Mouse (Mus musculus) G1E (cell line): ENCODE results near the gene Rpl31. TPM values are rescaled to one million over a fixed set of nuclear protein-coding genes. Genes with fewer than 3 reads are reported as not detected.

Source experiments
- ATAC-seq: 2 replicates; pipeline ENCODE4 v1.8.0; 2016; ENCODE audit warnings: mild to moderate bottlenecking; ENCODE audit not compliant: insufficient number of reproducible peaks, poor library complexity, low FRiP score, severe bottlenecking; ENCODE audit errors: extremely low read depth
- DNase-seq: peaks from one replicate; pipeline ENCODE4 v3.0.0; 2012; ENCODE audit warnings: low spot score
- H3K27me3 ChIP-seq: 2 replicates; pipeline ENCODE4 v1.6.1; 2012; ENCODE audit warnings: mild to moderate bottlenecking, low read length, inconsistent platforms; ENCODE audit not compliant: insufficient read depth
- H3K36me3 ChIP-seq: replicated peaks from 2 replicates; pipeline ENCODE3; 2012; ENCODE audit warnings: mild to moderate bottlenecking, inconsistent platforms
- H3K4me1 ChIP-seq: 2 replicates; pipeline ENCODE4 v1.6.1; 2012; ENCODE audit warnings: low read depth, low read length, inconsistent platforms, mixed read lengths; ENCODE audit not compliant: insufficient read depth
- H3K4me3 ChIP-seq: 2 replicates; pipeline ENCODE4 v1.5.1; 2012; ENCODE audit warnings: low read depth, mild to moderate bottlenecking, inconsistent platforms, low read length, moderate library complexity, mixed read lengths
- H3K9me3 ChIP-seq: replicated peaks from 2 replicates; pipeline ENCODE4 v1.6.1; 2012; ENCODE audit warnings: inconsistent platforms
- CTCF ChIP-seq: IDR thresholded peaks from 2 replicates; pipeline ENCODE4 v1.5.1; 2012; ENCODE audit warnings: low read depth, low read length, inconsistent platforms, mixed read lengths
- GATA1 ChIP-seq: IDR thresholded peaks from 2 replicates; pipeline ENCODE4 v1.6.1; 2012; ENCODE audit warnings: borderline replicate concordance, low read length, inconsistent platforms, mixed read lengths
- GATA2 ChIP-seq: IDR thresholded peaks from 2 replicates; pipeline ENCODE4 v1.6.1; 2012; ENCODE audit warnings: low read depth, low read length, inconsistent platforms, borderline replicate concordance
- POLR2AphosphoS5 ChIP-seq: IDR thresholded peaks from 2 replicates; pipeline ENCODE4 v1.6.1; 2012; ENCODE audit warnings: low read depth, low read length, inconsistent platforms; ENCODE audit not compliant: insufficient replicate concordance
- TAL1 ChIP-seq: conservative IDR thresholded peaks from 2 replicates; pipeline ENCODE4 v1.6.1; 2012; ENCODE audit warnings: low read depth, low read length, inconsistent platforms, mixed read lengths
- polyA plus RNA-seq: library from polyadenylated mRNA; stranded (reverse); fragments of >175 nt; gene quantifications from 2 replicates; pipeline ENCODE4 v1.2.3, GENCODE M21; 2012
- total RNA-seq, 2 experiments: library from RNA; stranded (forward) in 1 of 2; stranded (reverse) in 1 of 2; fragments of 200-1000 nt in 1 of 2; fragments of >200 nt in 1 of 2; fragmentation: Nextera tagmentation in 1 of 2; gene quantifications; 2 replicates each; pipeline ENCODE4 v1.2.3; 2014 to 2017

The Rpl31 gene
- total and polyA plus RNA-seq, 3 experiments: 479 to 2,463 (median 739) TPM

GRCm38 (mm10) chr1:39407108-39407507 lies 39.5 kb downstream of the Rpl31 start:
- ATAC-seq (no peak), DNase-seq (no peak)
- Histone ChIP-seq H3K9me3 (no peaks in the 10 kb centered on the region), H3K27me3 (no peaks in the 10 kb centered on the region), H3K4me1 (peaks cover 38% of the 10 kb centered on the region), H3K4me3 (no peak overlapping the region), H3K36me3 (peaks cover 63% of the 10 kb centered on the region)
- TF ChIP-seq CTCF: no peak
- no peak for TF ChIP-seq GATA2
- TF ChIP-seq TAL1: no peak
- TF ChIP-seq POLR2AphosphoS5: no peak
- no peak for TF ChIP-seq GATA1

GRCm38 (mm10) chr1:39408123-39408522 lies 40.5 kb downstream of the Rpl31 start:
- H3K4me1 ChIP-seq: peaks cover 40% of the 10 kb centered on the region
- peaks cover 61% of the 10 kb centered on the region for H3K36me3 ChIP-seq
- peak overlapping the region; percentile 29; the same call in 1 of the 2 replicates for H3K4me3 ChIP-seq
- H3K9me3 ChIP-seq: no peaks in the 10 kb centered on the region
- no peaks in the 10 kb centered on the region for H3K27me3 ChIP-seq
- DNase-seq (no peak), ATAC-seq (no peak)
- TF ChIP-seq TAL1 (no peak), GATA2 (no peak), GATA1 (no peak), CTCF (no peak), POLR2AphosphoS5 (no peak)

- Histone ChIP-seq H3K36me3 (peaks cover 62% of the 10 kb centered on the region), H3K4me3 (peak overlapping the region; percentile 29; the same call in 1 of the 2 replicates), H3K27me3 (no peaks in the 10 kb centered on the region), H3K4me1 (peaks cover 39% of the 10 kb centered on the region), H3K9me3 (no peaks in the 10 kb centered on the region)
- DNase-seq (peak; percentile 71), ATAC-seq (0 out of 2 replicates have a peak, but pooled peaks have one; percentile 52)
- no peak for TF ChIP-seq GATA2
- no peak for TF ChIP-seq GATA1
- no peak for TF ChIP-seq TAL1
- no peak for TF ChIP-seq POLR2AphosphoS5
- TF ChIP-seq CTCF: no peak
Observed at GRCm38 (mm10) chr1:39408668-39409067, 41.0 kb downstream of the Rpl31 start.

GRCm38 (mm10) chr1:39410085-39410821 lies 42.6 kb downstream of the Rpl31 start:
- ATAC-seq (no peak), DNase-seq (no peak)
- peaks cover 32% of the 10 kb centered on the region for H3K4me1 ChIP-seq
- no peak for TF ChIP-seq CTCF
- TF ChIP-seq TAL1: no peak
- TF ChIP-seq GATA2: no peak
- TF ChIP-seq GATA1: no peak
- no peak for TF ChIP-seq POLR2AphosphoS5
- H3K9me3 ChIP-seq: peaks cover 7% of the 10 kb centered on the region
- H3K36me3 ChIP-seq: peaks cover 58% of the 10 kb centered on the region
- H3K4me3 ChIP-seq: no peak overlapping the region
- H3K27me3 ChIP-seq: no peaks in the 10 kb centered on the region

- no peak for TF ChIP-seq GATA1
- TF ChIP-seq TAL1: no peak
- TF ChIP-seq POLR2AphosphoS5: no peak
- TF ChIP-seq GATA2: no peak
- no peak for TF ChIP-seq CTCF
- peaks cover 63% of the 10 kb centered on the region for H3K36me3 ChIP-seq
- peaks cover 26% of the 10 kb centered on the region for H3K4me1 ChIP-seq
- no peaks in the 10 kb centered on the region for H3K27me3 ChIP-seq
- ATAC-seq (no peak), DNase-seq (no peak)
- no peak overlapping the region for H3K4me3 ChIP-seq
- peaks cover 7% of the 10 kb centered on the region for H3K9me3 ChIP-seq
Observed at GRCm38 (mm10) chr1:39417817-39418216, 50.2 kb downstream of the Rpl31 start.

- no peak overlapping the region for H3K4me3 ChIP-seq
- no peaks in the 10 kb centered on the region for H3K27me3 ChIP-seq
- peaks cover 22% of the 10 kb centered on the region for H3K4me1 ChIP-seq
- peaks cover 63% of the 10 kb centered on the region for H3K36me3 ChIP-seq
- DNase-seq (no peak), ATAC-seq (no peak)
- TF ChIP-seq CTCF (no peak), GATA1 (no peak), GATA2 (no peak)
- peaks cover 7% of the 10 kb centered on the region for H3K9me3 ChIP-seq
Observed at GRCm38 (mm10) chr1:39418852-39419251, 51.2 kb downstream of the Rpl31 start.

GRCm38 (mm10) chr1:39420987-39421386 lies 53.3 kb downstream of the Rpl31 start:
- Histone ChIP-seq H3K27me3 (no peaks in the 10 kb centered on the region), H3K4me3 (no peak overlapping the region), H3K4me1 (peaks cover 26% of the 10 kb centered on the region), H3K9me3 (no peaks in the 10 kb centered on the region), H3K36me3 (peaks cover 71% of the 10 kb centered on the region)
- TF ChIP-seq CTCF: no peak
- TF ChIP-seq POLR2AphosphoS5: no peak
- TF ChIP-seq GATA1: no peak
- TF ChIP-seq GATA2: no peak
- TF ChIP-seq TAL1: no peak
- no peak for DNase-seq
- no peak for ATAC-seq

Other genes with a start within 250 kb of the Rpl31 start
- gene Npas2, start 174.1 kb upstream of the Rpl31 start, total RNA-seq (2014; fragmentation: Nextera tagmentation): not detected in 2 replicates
- gene Npas2, start 174.1 kb upstream of the Rpl31 start, total RNA-seq (2017): 0.05 and 0.06 TPM in 2 replicates
- gene Npas2, start 174.1 kb upstream of the Rpl31 start, polyA plus RNA-seq: not detected in 2 replicates
- 3.5 and 5.7 TPM in 2 replicates for gene Tbc1d8, start 110.9 kb downstream of the Rpl31 start, total RNA-seq (2014; fragmentation: Nextera tagmentation)
- 6.9 and 8.4 TPM in 2 replicates for gene Tbc1d8, start 110.9 kb downstream of the Rpl31 start, total RNA-seq (2017)
- 3.9 TPM in 2 replicates for gene Tbc1d8, start 110.9 kb downstream of the Rpl31 start, polyA plus RNA-seq
- 44.8 and 46.5 TPM in 2 replicates for gene Cnot11, start 167.2 kb downstream of the Rpl31 start, total RNA-seq (2014; fragmentation: Nextera tagmentation)
- 37.9 and 41.2 TPM in 2 replicates for gene Cnot11, start 167.2 kb downstream of the Rpl31 start, total RNA-seq (2017)
- gene Cnot11, start 167.2 kb downstream of the Rpl31 start, polyA plus RNA-seq: 117 and 176 TPM in 2 replicates
- 67.1 and 74.4 TPM in 2 replicates for gene Rnf149, start 209.6 kb downstream of the Rpl31 start, total RNA-seq (2014; fragmentation: Nextera tagmentation)
- 93.6 and 108 TPM in 2 replicates for gene Rnf149, start 209.6 kb downstream of the Rpl31 start, total RNA-seq (2017)
- 86.8 and 106 TPM in 2 replicates for gene Rnf149, start 209.6 kb downstream of the Rpl31 start, polyA plus RNA-seq